In the genomic region with DNA sequence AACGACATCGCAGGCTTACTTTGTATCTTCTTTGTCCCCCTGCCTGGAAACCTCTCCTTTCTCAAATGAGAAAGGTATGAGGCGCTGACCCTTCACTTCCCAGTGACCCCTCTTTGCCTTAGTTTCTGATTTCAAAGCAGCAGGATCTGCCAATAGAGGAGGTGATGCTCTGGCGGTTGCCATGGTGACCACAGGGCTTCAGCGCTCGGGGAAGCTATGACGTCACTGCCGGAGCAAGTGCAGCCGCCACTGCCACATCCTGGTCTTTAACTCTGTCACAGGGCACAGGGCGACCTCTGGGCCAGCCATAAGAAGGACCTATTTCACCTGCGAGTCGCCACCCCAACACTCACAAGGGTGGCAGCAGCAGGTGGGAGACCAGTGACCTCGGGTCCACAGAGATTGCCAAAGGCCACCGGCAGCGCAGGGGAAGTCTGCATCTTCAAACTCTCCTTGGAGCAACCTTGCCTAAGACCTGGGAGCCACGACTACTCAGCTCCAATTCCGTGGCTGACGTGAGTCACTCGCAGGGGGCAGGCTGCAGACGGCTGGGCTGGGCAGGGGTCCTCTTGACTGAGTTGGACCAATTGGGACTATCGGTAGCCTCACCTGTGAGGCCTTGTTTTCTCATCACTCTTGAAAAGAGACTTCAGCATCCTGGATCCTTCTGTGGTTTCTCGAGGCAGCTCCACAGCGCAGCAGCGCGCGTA, we compare ENCODE assay signal across 9 mouse cellular contexts. TPM values are rescaled to one million over a fixed set of nuclear protein-coding genes. Genes with fewer than 3 reads are reported as not detected.
DNase-seq lines count a peak whose midpoint lies in the region; ATAC-seq and TF ChIP-seq lines count a peak whose summit lies in the region.
"Had no signal": no experiment of that assay in that cellular context is flagged by ENCODE, and none has a peak within 500 bp of the region (broad histone marks: within the 10 kb centered on the region; RNA-seq: fewer than 3 reads in every experiment).

TSS of gene Gm42372 (plus strand) at position 228 of the 710 bp plus-strand sequence.

- H3K4me1 ChIP-seq in heart, embryonic 11.5 days (ENCODE audit: control insufficient read depth, insufficient read depth, low read length): peaks cover 15% of the 10 kb centered on the region
- H3K4me1 ChIP-seq in liver, postnatal 0 days (ENCODE audit: insufficient read depth): peaks cover 8% of the 10 kb centered on the region
- H3K4me1 ChIP-seq in olfactory bulb, adult 2 months (ENCODE audit: control insufficient read depth, insufficient read depth, low read length): peaks cover 28% of the 10 kb centered on the region

- H3K4me3 ChIP-seq in heart, embryonic 11.5 days (ENCODE audit: low read depth, low read length): peak within 1 kb of the TSS; percentile 16; the same call in 1 of the 2 replicates
- H3K4me3 ChIP-seq in liver, postnatal 0 days (ENCODE audit: low read depth, low read length): no peak within 1 kb of the TSS
- H3K4me3 ChIP-seq in olfactory bulb, adult 2 months (ENCODE audit: insufficient read depth, low read depth, low read length): peak within 1 kb of the TSS; percentile 62
- H3K4me3 ChIP-seq: liver, embryonic 13.5 days had no signal

- DNase-seq in heart, postnatal 25 days (ENCODE audit: low spot score): no peak
- DNase-seq in cerebellum, adult 9-10 months: peak; percentile 89
- peak; percentile 90 for DNase-seq in layer of hippocampus, adult 11-12 months (ENCODE audit: low spot score)
- DNase-seq in liver, postnatal 0 days: peak; percentile 61
- peak; percentile 49 for DNase-seq in yolk sac, embryonic 10.5 days (ENCODE audit: low spot score)
- DNase-seq: liver, embryonic 13.5 days had no signal

- ATAC-seq in heart, embryonic 11.5 days (replicated peaks; ENCODE audit: insufficient number of reproducible peaks, low FRiP score, low TSS enrichment): no peak
- ATAC-seq in frontal cortex, adult (ENCODE audit: low TSS enrichment): peak; percentile 79
- peak; percentile 49 for ATAC-seq in liver, postnatal 0 days

- no peaks in the 10 kb centered on the region for H3K9me3 ChIP-seq in heart, embryonic 11.5 days (replicated peaks; ENCODE audit: control insufficient read depth, low read length)
- no peaks in the 10 kb centered on the region for H3K9me3 ChIP-seq in liver, postnatal 0 days (ENCODE audit: low read length)
- H3K9me3 ChIP-seq: liver, embryonic 13.5 days had no signal

- peak within 1 kb of the TSS; percentile 49 for H3K4me2 ChIP-seq in heart, embryonic 11.5 days
- no peak within 1 kb of the TSS for H3K4me2 ChIP-seq in liver, postnatal 0 days (ENCODE audit: low read depth, low read length)
- H3K4me2 ChIP-seq: liver, embryonic 13.5 days had no signal

- intact Hi-C loops in heart, postnatal 25 days (cut with DNase I): no loop called here

- no peak for TF ChIP-seq CTCF in liver, postnatal 0 days (IDR thresholded peaks at IDR 0.05; ENCODE audit: low read depth)
- no peak for TF ChIP-seq CTCF in olfactory bulb, adult 2 months (IDR thresholded peaks at IDR 0.05; ENCODE audit: insufficient read depth, low read depth, low read length)

- 0 out of 2 replicates have a peak, but pooled peaks have one; percentile 19 for TF ChIP-seq POLR2A in olfactory bulb, adult 2 months (IDR thresholded peaks at IDR 0.05; ENCODE audit: insufficient read depth, low read depth, low read length)

- no peaks in the 10 kb centered on the region for H3K36me3 ChIP-seq in heart, embryonic 11.5 days (ENCODE audit: control insufficient read depth, insufficient read depth, low read length)
- H3K36me3 ChIP-seq in liver, postnatal 0 days (replicated peaks; ENCODE audit: insufficient read depth, low read length): no peaks in the 10 kb centered on the region
- H3K36me3 ChIP-seq: liver, embryonic 13.5 days had no signal

- H3K9ac ChIP-seq in heart, embryonic 11.5 days (ENCODE audit: low read depth, low read length): peak within 1 kb of the TSS; percentile 43; the same call in 1 of the 2 replicates
- no peak within 1 kb of the TSS for H3K9ac ChIP-seq in liver, postnatal 0 days (replicated peaks)
- H3K9ac ChIP-seq: liver, embryonic 13.5 days had no signal

- TF ChIP-seq EP300 in liver, postnatal 0 days (IDR thresholded peaks at IDR 0.05; ENCODE audit: low read depth): no peak

- H3K27me3 ChIP-seq in heart, embryonic 11.5 days (ENCODE audit: control insufficient read depth, insufficient read depth, low read length): no peaks in the 10 kb centered on the region
- H3K27me3 ChIP-seq in liver, postnatal 0 days (ENCODE audit: insufficient read depth, low read length): no peaks in the 10 kb centered on the region
- H3K27me3 ChIP-seq: liver, embryonic 13.5 days had no signal

- H3K27ac ChIP-seq in heart, embryonic 11.5 days (ENCODE audit: low read depth, low read length): no peak within 1 kb of the TSS
- no peak within 1 kb of the TSS for H3K27ac ChIP-seq in liver, postnatal 0 days (ENCODE audit: low read depth)
- H3K27ac ChIP-seq in olfactory bulb, adult 2 months (ENCODE audit: insufficient read depth, low read depth, low read length): peak within 1 kb of the TSS; percentile 93
- H3K27ac ChIP-seq: liver, embryonic 13.5 days had no signal

- WGBS in heart, embryonic 11.5 days (ENCODE audit: insufficient replicate concordance): 26% methylated on average over 26 of the region's 26 CpGs
- 35% methylated on average over 26 of the region's 26 CpGs for WGBS in liver, postnatal 0 days (ENCODE audit: insufficient replicate concordance)
- WGBS in olfactory bulb, adult 2 months: 16% methylated on average over 26 of the region's 26 CpGs

RNA-seq across cellular contexts. Expression of gene Gm42372, which starts in this region (rescaled TPM):
- 0.20 TPM in 2 replicates for polyA plus RNA-seq in heart, embryonic 11.5 days (2014; fragmentation: Nextera tagmentation; extraction: Ambion mirVana)
- not detected for total RNA-seq in heart, postnatal 25 days (2021)
- not detected in 2 replicates for polyA plus RNA-seq in liver, postnatal 0 days (2015; fragmentation: Nextera tagmentation; extraction: Ambion mirVana)
- not detected in 2 replicates for polyA plus RNA-seq in olfactory bulb, adult 2 months (2012; ENCODE audit: insufficient read depth, insufficient read length, low replicate concordance, missing spikeins)

Comparison
In these comparisons a context has a peak if more than half of its experiments do, and no peak if none do; other contexts are left out.
1. RNA of gene Gm42372 (polyA plus RNA-seq): not detected in olfactory bulb, adult 2 months; 0.20 TPM in heart, embryonic 11.5 days and not detected in liver, postnatal 0 days; every median in the first group is over 10 times any median in the second.
2. Peak in DNase-seq and ATAC-seq in liver, postnatal 0 days; RNA of the gene not detected or under 1 TPM.